28 mouse cellular contexts compared by ENCODE assay signal in the genomic region with DNA sequence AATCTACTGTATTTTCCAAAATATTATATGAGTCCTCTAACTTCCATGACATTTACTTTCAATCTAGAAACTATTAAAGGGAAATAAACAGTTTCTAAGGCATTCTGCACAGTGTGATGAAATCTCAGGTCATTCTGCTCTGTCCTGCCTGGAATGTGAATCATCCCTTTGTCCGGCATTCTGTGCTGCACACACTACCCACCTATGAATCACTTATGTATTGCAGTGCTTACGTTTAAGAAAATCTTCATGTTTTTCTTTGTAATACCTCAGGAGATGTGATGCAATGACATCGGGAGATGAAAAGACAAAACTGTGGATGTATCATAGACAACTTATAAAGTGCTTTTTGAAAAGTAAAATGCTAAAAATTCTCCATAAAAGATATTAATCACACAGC.
"Had no signal": no experiment of that assay in that cellular context is flagged by ENCODE, and none has a peak within 500 bp of the region (broad histone marks: within the 10 kb centered on the region; RNA-seq: fewer than 3 reads in every experiment).

No protein-coding gene starts in this region.

- H3K36me3 ChIP-seq: heart, embryonic 13.5 days; heart, embryonic 15.5 days; hindbrain, embryonic 13.5 days; hindbrain, embryonic 15.5 days; kidney, embryonic 15.5 days; limb, embryonic 10.5 days; limb, embryonic 12.5 days; liver, embryonic 13.5 days had no signal

- DNase-seq: gastrocnemius, postnatal 14 days; gastrocnemius, postnatal 36 days; heart, adult 11 months; heart, adult 2 months; heart, postnatal 14 days; heart, postnatal 36 days; kidney, adult 11 months; kidney, adult 2 months; kidney, adult 9 months; kidney, postnatal 10 days; kidney, postnatal 25 days; kidney, postnatal 4 days; layer of hippocampus, adult 9-11 months; layer of hippocampus, postnatal 36 days; liver; liver, embryonic 13.5 days had no signal

- H3K4me3 ChIP-seq: heart, adult 2 months; heart, embryonic 13.5 days; heart, embryonic 15.5 days; hindbrain, embryonic 13.5 days; hindbrain, embryonic 15.5 days; kidney, embryonic 15.5 days; layer of hippocampus, adult 2 months; limb, embryonic 10.5 days; limb, embryonic 12.5 days; liver, embryonic 13.5 days had no signal

- H3K9ac ChIP-seq: heart, embryonic 13.5 days; heart, embryonic 15.5 days; hindbrain, embryonic 13.5 days; hindbrain, embryonic 15.5 days; kidney, embryonic 15.5 days; limb, embryonic 12.5 days; liver, embryonic 13.5 days had no signal

- H3K27ac ChIP-seq: heart, adult 2 months; heart, embryonic 13.5 days; heart, embryonic 15.5 days; hindbrain, embryonic 13.5 days; hindbrain, embryonic 15.5 days; hindbrain, postnatal 0 days; kidney, embryonic 15.5 days; layer of hippocampus, adult 2 months; limb, embryonic 10.5 days; limb, embryonic 12.5 days; liver, embryonic 13.5 days had no signal

- H3K4me2 ChIP-seq: heart, embryonic 11.5 days; heart, embryonic 13.5 days; heart, embryonic 15.5 days; hindbrain, embryonic 13.5 days; hindbrain, embryonic 15.5 days; kidney, embryonic 15.5 days; limb, embryonic 12.5 days; liver, embryonic 11.5 days; liver, embryonic 13.5 days had no signal

- H3K27me3 ChIP-seq: heart, embryonic 13.5 days; heart, embryonic 15.5 days; hindbrain, embryonic 13.5 days; hindbrain, embryonic 15.5 days; kidney, embryonic 15.5 days; limb, embryonic 12.5 days; liver, embryonic 13.5 days had no signal

- ATAC-seq: hindbrain, postnatal 0 days; intestine, embryonic 16.5 days had no signal

- H3K4me1 ChIP-seq: heart, embryonic 13.5 days; heart, embryonic 15.5 days; hindbrain, embryonic 13.5 days; hindbrain, embryonic 15.5 days; kidney, embryonic 15.5 days; limb, embryonic 10.5 days; limb, embryonic 12.5 days; liver, embryonic 13.5 days had no signal

- H3K9me3 ChIP-seq: heart, embryonic 13.5 days; heart, embryonic 15.5 days; hindbrain, embryonic 13.5 days; hindbrain, embryonic 15.5 days; kidney, embryonic 15.5 days; limb, embryonic 10.5 days; limb, embryonic 12.5 days; liver, embryonic 13.5 days had no signal
